Mouse (Mus musculus): ENCODE results near the gene Pank2.
"Not testable (repeated sequence)": the region's sequence is repeated elsewhere in the genome, so short reads cannot be mapped to it uniquely, and the experiment has no call there.

Pank2 gene

DNA sequence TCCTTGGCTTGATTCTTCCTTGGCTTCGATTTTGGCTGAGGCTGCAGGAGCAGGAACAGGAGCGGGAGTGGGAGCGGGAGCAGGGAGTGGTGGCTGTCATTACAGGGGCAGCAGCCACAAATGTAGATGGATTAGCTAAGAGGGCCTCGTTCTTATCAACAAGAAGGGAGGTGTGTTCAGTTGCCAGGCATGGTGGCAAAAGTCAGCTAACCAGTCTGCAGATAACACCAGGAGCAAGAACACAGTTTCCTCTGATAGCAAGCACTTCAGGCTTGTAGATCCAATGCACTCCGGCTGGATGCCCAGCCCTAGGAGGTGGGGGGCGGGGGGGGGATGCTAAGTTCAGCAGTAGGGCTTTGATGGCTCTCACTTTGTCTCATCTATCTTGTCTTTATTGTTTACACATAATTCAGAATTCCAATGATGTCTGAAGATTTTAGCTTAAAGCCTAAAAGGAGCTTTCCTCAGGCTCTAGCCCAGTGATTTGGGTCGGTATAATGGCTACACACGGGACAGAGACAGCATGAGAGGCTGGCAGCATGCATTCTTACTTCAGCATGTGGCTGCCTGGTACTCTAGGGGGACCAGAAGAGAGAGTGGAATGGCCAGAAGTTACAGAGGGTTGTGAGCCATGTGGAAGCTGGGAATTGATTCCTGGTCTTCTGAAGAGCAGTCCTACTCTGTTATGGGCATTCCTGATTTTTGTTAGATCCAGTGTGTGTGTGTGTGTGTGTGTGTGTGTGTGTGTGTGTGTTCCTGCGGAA, 1.6 kb upstream of the Pank2 start:
- DNase-seq (ENCODE audit: extremely low spot score, low read depth, low spot score) = no peak

DNA sequence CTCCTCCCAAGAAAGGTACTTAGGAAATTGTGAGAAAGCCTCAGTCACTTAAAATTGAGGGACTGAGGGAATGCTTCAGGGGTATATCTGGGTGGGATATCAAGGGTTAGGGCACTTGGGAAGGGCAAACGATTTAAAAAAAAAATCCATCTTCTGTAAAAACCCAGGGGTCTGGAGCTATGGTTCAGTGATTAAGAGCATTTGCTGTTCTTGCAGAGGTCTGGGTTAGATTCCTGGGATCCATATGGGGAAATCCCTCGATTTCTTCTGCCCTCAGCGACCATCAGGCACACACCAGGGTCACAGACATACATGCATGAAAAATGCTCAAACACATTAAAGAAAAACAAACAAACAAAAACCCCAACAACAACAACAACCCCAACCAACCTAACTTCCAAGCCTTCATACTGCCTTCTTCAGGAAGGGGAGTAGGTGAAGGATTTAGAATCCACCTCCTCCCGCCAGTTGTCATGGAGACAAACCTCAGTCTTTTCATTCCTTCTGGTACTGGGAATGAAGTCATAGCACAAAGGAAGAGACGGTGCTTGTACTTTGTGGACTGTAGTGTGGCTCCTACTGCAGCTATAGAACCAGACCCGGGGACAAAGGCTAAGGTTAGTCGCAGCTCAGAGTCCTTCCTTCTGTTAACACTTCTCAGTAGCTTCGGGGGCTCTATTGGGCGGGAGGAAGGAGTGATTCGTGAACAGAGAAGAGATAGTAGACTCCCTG, 648 bp upstream of the Pank2 start:
- DNase-seq (ENCODE audit: extremely low spot score, low read depth, low spot score) = no peak

DNA sequence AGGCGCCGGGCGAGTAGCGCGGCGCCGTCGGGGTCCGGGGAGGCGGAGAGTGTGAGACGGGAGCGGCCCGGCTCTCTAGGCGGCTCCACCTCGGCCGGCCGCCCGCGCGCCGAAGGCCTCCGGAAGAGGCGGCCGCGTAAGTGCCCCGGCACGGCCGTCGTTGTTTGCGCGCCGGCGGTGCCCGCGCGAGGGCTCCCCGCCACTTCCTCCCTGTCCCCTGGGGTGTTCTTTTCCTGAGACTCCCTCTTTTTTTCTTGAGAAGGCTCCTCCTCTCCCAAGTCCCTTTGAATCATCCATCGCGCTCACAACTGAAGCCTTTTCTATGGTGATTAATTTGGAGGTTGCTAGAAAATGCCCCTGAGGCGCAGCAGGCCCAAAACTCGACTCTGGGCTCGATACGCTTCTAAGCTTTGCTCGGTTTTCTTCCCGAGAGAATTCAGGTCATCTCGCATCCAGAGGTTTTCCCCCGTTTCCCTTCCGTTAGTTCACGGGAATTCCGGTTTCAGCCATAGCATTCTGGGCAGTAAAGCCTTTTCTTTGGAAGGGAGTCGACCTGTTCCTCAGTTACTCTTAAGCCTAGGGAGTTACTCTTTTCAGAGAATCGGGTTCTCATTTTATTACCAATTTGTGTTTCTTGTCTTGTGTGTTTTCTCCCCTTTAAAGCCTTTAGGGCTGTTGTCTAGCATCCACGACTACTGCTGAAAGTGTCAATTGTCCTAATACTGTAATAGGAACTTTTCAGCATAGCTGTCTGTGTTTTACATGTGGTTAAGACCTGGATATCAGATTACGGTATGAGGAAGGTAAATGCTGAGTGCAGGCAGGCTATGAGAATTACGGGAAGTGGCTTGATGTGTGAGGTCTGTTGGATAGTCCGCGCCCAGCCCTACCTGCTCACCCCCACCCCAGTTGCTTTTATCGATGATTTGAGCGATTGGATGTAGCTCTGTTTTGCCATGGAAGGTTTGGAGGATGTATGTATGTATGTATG, 680 bp downstream of the Pank2 start:
- no peak for DNase-seq (ENCODE audit: extremely low spot score, low read depth, low spot score)

DNA sequence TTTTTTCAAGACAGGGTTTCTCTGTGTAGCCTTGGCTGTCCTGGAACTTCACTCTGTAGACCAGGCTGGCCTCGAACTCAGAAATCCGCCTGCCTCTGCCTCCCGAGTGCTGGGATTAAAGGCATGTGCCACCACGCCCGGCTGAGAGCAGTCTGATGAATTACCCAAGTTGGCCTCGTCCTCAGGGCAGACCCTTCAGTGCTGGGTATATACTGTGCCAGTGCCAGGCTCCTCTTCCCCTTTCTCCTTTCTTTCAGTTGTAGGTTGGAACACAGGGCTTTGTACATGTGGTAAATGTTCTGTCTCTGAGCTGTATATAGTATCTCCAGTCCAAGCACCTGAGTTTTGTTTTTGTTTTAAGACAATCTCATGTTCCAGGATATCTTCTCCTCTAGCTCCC, 1.7 kb downstream of the Pank2 start:
- no peak for DNase-seq (ENCODE audit: extremely low spot score, low read depth, low spot score)

DNA sequence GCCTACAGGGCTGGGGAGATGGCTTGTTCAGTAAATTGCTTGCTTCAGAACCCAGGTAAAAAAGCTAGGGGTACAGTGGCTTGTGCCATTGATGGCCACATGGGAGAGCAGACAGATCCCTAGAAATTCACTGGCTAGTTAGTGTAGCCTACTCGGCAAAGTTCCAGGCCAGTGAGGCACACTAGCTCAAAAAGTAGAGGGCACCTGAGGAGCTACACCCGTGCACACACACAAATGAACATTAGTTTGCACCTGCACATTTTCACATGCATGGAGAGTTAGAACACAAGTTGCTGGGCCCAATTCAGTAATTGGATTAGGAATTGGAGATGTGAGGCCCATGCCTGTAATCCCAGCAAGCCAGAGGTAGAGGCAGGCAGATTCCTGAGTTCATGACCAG, 2.8 kb downstream of the Pank2 start:
- no peak for DNase-seq (ENCODE audit: extremely low spot score, low read depth, low spot score)

DNA sequence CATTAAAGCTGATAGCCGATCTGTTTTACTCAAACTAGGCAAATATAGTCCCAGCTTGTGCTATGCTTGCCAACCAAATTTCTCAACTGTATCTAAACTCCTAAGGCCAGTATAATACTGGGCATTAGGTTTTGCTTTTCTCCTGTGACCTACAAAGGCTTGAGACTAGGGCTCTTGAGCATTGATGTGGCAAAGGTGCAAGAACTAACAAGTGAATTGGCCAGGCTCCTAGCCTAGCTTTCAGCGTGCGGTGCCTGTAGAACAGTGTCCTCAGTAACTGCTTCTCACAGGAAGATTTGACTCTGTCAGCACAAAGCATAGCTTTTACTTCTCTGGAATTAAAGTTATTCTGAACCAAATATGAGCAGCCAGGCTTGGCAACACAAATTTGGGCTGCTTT, 13.2 kb downstream of the Pank2 start:
- no peak for DNase-seq (ENCODE audit: extremely low spot score, low read depth, low spot score)

DNA sequence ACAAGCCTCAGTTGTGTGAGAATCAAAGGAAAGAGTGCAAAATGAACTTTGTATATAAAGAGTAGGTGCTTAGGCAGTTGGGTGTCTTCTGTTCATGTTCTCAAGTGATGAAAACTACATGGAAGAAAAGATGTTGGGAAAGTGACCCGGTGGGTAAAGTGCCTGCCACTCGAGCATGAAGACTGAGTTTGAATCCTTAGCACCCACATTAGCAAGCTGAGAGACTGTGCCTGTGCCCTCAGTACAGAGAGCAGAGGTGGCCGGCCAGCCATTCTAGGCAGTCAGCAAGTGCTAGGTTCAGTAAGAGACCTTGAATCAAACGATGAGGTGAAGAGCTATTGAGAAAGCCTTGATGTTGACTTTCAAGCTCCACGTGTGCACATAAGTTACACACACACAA, 14.4 kb downstream of the Pank2 start:
- DNase-seq (ENCODE audit: extremely low spot score, low read depth, low spot score) = no peak

DNA sequence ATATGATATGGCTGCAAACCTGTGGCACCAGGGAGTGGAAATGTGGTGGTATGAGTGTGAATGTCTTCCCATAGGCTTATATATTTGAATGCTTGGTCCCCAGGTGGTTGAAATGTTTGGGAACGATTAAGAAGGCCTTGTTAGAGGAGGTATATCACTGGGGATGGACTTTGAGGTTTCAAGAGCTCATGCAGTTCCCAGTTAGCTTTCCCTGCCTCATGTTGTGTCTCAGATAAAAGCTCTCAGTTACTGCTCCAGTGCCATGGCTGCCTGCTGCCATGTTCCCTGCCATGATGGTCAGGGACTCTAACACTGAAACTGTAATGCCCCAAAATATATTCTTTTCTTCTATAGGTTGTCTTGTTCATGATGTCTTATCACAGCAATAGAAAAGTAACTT, 19.3 kb downstream of the Pank2 start:
- no peak for DNase-seq (ENCODE audit: extremely low spot score, low read depth, low spot score)

DNA sequence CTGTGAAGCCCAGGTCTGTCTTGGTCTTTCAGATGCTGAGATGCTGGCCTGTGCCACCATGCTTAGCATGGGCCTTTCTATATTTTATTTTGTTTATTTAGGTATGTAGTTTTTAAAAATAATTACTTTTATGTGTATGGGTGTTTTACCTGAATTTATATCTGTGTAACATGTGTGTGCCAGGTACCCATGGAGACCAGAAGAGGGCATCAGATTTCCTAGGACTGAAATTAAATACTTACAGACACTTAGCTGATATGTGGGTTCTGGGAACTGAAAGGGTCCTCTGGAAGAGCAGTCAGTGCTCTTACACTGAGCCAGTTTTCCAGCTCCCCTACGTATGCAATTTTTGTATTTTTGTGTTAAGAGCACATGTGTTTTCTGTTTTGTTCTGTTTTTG, 24.0 kb downstream of the Pank2 start:
- DNase-seq (ENCODE audit: extremely low spot score, low read depth, low spot score) = no peak

DNA sequence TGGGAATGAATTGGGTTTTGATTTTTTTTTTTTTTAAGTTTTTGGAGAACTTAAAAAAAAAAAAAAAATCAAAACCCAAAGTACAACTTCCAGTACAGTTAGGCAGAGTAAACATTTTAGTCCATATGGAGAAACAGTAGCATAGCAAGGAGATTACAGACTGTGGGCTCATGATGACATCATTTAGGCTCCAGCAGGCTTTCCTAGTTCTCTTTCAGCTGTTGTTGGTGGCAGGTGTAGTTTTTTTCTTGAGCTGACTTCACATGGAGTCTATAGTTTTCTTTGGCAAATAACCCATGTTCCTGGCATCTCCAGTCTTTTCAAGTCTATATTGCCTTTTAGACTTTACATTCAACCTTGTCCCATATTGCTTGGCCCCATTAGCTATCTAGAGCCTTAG, 28.4 kb downstream of the Pank2 start:
- DNase-seq (ENCODE audit: extremely low spot score, low read depth, low spot score) = no peak

DNA sequence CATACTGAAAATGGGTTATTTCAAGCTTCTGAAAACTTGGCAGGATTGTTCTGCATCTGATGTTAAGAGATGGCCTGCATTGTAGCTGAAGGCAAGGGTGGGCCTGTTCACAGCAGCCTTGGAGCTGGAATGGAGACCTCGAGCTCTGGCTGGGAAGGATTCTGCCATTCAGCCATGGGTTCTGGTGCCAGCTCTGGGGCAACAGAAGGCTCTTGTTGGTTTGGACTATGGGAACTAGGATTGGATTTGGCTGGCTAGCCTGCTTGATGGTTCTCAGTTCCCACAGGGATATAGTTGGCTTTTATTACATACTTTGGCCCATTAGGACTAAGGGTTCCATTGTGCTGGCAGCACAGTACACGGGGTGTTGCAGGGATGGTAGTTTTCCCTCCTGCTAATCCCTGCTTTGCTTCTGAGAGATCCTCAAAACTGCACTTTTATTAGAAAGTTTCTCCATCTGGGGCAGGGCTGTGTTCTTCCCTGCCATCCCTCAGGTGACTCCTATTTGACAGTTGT, 34.5 kb downstream of the Pank2 start:
- DNase-seq (ENCODE audit: extremely low spot score, low read depth, low spot score) = no peak

DNA sequence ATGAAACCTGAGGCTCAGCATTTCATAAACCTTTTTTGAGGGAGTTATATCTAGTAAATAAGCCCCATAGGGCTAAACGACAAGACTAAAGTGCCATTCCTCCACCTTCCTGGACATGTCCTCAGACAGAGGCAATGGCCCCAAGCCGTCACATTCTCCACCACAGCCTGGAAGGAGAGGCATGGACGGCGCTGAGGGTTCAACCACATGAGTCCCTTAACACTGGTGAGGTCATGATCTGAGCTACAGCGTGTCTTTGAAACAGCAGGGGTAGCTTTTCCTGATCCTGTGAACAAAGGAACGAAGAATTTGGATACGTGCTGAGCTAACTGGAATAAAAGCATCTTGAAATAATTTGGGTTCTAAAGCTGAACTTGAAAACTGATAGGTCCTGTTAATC, 36.4 kb downstream of the Pank2 start:
- DNase-seq (ENCODE audit: extremely low spot score, low read depth, low spot score) = not testable (repeated sequence)

DNA sequence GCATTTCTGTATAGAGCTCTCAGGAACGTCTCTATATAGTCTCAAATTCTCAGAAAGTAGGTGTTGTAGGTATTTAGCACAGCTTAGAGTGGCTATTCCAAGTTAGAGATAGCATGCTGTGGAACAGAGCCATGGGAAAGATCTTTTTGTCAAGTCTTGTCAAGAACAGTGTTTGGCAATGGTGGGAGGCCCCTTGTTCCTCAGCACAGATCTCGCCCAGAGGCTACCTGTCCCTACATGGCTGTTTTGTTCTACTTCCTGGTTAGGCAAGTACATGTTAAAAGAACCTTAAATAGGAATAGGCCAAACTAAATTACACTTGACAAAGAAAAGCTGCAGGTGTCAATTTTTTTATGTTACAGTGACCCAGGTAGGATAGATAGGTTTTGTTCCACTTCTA, 38.2 kb downstream of the Pank2 start:
- DNase-seq (ENCODE audit: extremely low spot score, low read depth, low spot score) = no peak

DNA sequence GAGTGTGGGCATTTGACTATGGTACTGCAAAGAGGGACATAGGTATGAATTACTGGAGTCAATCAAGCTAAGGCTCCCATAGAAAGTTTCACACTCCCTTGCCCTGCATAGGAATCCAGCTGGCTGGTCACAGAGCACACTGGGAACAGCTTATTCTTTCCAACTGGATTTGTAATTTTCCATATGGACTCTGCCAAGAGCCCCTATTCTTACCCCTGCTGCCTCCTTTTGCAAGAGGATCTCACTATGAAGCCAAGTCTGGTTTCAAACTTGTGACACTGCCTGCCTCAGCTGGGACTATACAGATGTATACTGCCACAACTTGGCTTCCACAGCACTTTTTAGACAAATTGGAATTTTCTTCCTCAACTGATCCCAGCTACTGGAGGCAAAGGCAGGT, 39.3 kb downstream of the Pank2 start:
- DNase-seq (ENCODE audit: extremely low spot score, low read depth, low spot score) = no peak

DNA sequence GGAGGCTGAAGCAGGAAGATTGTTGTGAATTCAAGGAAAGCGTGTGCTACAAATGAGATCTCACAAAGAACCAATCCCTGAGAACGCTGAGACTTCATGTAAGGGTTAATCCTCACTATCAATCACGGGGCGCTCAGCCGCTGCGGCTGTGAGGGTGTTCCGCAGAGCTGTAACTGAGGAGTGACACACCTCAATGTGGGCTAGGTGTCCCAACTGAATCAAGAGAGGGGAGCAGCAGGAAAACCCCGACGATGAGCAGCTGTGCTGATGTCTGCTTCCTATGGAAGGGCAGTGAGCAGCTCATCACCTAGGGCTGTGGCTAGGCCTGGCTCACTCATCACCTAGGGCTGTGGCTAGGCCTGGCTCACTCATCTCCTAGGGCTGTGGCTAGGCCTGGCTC, 42.2 kb downstream of the Pank2 start:
- DNase-seq (ENCODE audit: extremely low spot score, low read depth, low spot score) = no peak

DNA sequence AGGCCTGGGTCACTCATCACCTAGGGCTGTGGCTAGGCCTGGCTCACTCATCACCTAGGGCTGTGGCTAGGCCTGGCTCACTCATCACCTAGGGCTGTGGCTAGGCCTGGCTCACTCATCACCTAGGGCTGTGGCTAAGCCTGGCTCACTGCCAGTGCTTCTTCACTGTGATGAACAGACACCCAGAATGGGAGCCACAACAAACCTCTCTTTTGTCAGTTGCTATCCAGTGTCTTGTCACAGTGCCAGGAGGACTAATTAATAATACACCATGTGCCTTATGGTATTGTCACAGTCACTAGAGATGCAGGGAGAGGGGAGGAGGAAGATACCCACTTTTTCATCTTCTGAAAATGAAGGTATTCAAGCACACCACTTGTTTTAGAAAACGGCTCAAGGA, 42.9 kb downstream of the Pank2 start:
- not testable (repeated sequence) for DNase-seq (ENCODE audit: extremely low spot score, low read depth, low spot score)

DNA sequence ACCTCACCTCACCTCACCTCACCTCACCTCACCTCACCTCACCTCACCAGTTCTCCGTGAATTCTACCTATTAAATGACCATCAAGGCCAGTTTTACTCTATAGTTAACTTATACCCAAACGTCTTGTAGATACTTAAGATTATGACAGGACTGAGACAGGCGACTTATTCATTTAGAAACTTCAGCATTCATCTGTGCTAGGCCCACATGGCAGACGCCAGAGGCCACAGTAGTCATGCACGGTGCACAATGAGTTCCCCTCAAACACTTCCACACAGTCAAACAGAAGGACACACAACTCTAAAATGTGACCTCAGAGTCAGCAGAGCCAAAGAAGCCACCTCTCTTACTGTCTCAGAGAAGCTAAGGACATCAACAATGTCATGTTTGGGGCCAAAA, 45.1 kb downstream of the Pank2 start:
- no peak for DNase-seq (ENCODE audit: extremely low spot score, low read depth, low spot score)

DNA sequence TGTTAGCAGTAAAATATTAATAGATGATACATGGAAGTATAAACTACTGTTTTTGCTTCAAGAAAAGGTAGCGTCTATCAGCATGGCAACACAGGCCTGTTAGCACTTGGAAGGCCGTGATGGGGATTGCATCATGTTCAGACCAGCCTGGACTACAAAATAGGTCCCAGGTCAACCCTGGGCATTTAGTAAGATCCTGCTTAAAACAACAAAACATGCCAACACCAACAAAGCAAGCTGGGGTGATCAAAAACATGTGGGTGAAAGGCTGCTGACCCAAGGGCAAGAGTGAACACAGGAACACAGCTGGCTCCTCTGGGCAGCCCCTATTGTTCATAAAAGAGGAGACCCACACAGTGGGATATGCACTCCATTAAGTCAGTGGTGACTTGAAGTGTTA, 45.5 kb downstream of the Pank2 start:
- DNase-seq (ENCODE audit: extremely low spot score, low read depth, low spot score) = no peak

DNA sequence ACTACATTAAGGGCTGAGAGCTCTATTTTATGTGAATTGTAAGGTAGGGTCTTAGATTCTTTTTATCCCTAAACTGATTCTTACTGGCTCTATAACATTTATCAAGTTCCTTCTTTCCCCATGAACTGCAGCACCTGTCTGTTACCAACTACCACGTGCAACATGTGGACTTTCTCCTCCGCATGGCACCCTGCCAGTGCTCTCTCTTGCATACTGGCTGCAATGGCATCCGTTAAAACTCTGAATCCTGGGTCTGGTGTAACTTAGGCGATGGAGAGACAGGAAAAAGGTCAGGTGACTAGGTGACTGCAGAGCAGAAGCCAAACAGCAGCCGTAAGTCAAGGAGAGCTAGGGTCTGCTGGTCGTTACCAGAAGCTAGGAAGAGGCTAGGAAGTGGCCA, 47.0 kb downstream of the Pank2 start:
- DNase-seq (ENCODE audit: extremely low spot score, low read depth, low spot score) = no peak

DNA sequence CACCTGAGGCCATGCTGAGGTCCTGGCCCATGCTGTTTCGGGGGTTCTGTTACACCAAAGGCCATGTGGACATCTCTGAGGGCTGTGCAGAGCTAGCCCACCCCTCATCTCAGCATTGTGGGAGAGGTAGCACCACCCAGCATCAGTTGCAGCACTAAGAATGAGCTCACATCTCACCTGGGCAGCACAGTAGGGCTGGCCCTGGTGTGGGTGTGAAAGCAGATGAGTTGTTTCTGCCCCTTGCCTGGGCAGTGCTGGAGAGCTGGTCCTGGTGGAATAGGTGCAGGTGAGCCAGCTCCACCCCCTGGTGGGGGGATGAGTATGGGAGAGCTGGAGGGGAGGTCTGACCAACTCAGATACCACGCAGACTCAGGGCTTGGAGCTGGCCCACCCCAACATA, 53.9 kb downstream of the Pank2 start:
- no peak for DNase-seq (ENCODE audit: extremely low spot score, low read depth, low spot score)

DNA sequence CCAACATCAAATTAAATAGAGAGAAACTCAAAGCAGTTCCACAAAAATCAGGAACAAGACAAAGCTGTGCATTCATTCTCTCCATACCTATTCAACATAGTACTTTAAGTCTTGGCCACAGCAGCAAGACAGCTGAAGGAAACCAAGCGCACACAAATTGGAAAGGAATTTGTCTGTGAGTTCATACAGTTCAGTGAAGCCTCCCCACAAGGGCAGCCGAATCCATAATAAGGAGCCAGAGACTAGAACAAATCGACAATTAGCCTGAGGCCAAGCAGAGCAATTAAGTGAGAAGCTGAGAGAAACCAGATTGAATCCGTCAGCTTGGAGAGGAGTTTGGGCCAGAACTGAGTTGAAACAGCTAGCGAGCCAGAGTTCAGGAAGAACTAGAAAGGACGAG, 57.1 kb downstream of the Pank2 start:
- no peak for DNase-seq (ENCODE audit: extremely low spot score, low read depth, low spot score)
